Mouse (Mus musculus) left cerebral cortex, postnatal 4 days (tissue): ENCODE measurements at regions not wholly inside any gene's neighbourhood (a gene's known extent, or its start where the extent isn't known, plus 50 kb on each side); places are given as distances from the start of the nearest gene placed in this dataset.
"Not testable (repeated sequence)": the region's sequence is repeated elsewhere in the genome, so short reads cannot be mapped to it uniquely, and the experiment has no call there.

Experiments used
- DNase-seq: peaks from one replicate; pipeline ENCODE4 v3.0.0-alpha.2; 2022
- intact Hi-C: fragments of 180-260 bp; cut with DNase I; formaldehyde crosslinking; loops from one replicate; pipeline ENCODE4 v1.15.1; 2025

- DNase-seq, intact Hi-C loops: not testable (repeated sequence)
Observed at GRCm38 (mm10) chr14:48755096-48755495, 81.5 kb upstream of the Otx2 start.

GRCm38 (mm10) chr14:48754080-48754720, 80.6 kb upstream of the Otx2 start:
- no peak for DNase-seq
- intact Hi-C loops, result no loop called here

- no peak for DNase-seq
- intact Hi-C loops, result no loop called here
Observed at GRCm38 (mm10) chr14:48753517-48754079, 80.0 kb upstream of the Otx2 start.

- intact Hi-C loops, result no loop called here
- DNase-seq, result no peak
Observed at GRCm38 (mm10) chr14:48753084-48753483, 79.5 kb upstream of the Otx2 start.

GRCm38 (mm10) chr14:48752579-48752905, 78.9 kb upstream of the Otx2 start:
- intact Hi-C loops, result no loop called here
- DNase-seq, result no peak

- intact Hi-C loops, result no loop called here
- no peak for DNase-seq
Observed at GRCm38 (mm10) chr14:48751751-48752578, 78.3 kb upstream of the Otx2 start.

GRCm38 (mm10) chr14:48750994-48751393, 77.4 kb upstream of the Otx2 start:
- intact Hi-C loops, result no loop called here
- no peak for DNase-seq

- no peak for DNase-seq
- intact Hi-C loops, result no loop called here
Observed at GRCm38 (mm10) chr14:48748976-48749375, 75.4 kb upstream of the Otx2 start.

GRCm38 (mm10) chr14:48747936-48748335, 74.3 kb upstream of the Otx2 start:
- no peak for DNase-seq
- intact Hi-C loops, result no loop called here

GRCm38 (mm10) chr14:48740942-48741602, 67.5 kb upstream of the Otx2 start:
- intact Hi-C loops, result no loop called here
- DNase-seq, result no peak

- DNase-seq, result no peak
- intact Hi-C loops, result no loop called here
Observed at GRCm38 (mm10) chr14:48739121-48739520, 65.5 kb upstream of the Otx2 start.

- intact Hi-C loops, result no loop called here
- DNase-seq, result no peak
Observed at GRCm38 (mm10) chr14:48738641-48739040, 65.0 kb upstream of the Otx2 start.

- intact Hi-C loops, result no loop called here
- peak; percentile 6 for DNase-seq
Observed at GRCm38 (mm10) chr14:48738213-48738612, 64.6 kb upstream of the Otx2 start.

GRCm38 (mm10) chr14:48736969-48737860, 63.6 kb upstream of the Otx2 start:
- no peak for DNase-seq
- intact Hi-C loops, result no loop called here

- intact Hi-C loops, result no loop called here
- no peak for DNase-seq
Observed at GRCm38 (mm10) chr14:48736211-48736610, 62.6 kb upstream of the Otx2 start.

- no peak for DNase-seq
- intact Hi-C loops, result no loop called here
Observed at GRCm38 (mm10) chr14:48729996-48730395, 56.4 kb upstream of the Otx2 start.
